Mouse (Mus musculus) limb, embryonic 15.5 days (tissue): ENCODE measurements at regions not wholly inside any gene's neighbourhood (a gene's known extent, or its start where the extent isn't known, plus 50 kb on each side); places are given as distances from the start of the nearest gene placed in this dataset.

Experiments
- ATAC-seq: fragments of 200-750 bp; cut with Nextera tagmentation; 2 replicates; pipeline ENCODE4 v1.8.0; 2017; ENCODE audit warnings: low read depth, moderate TSS enrichment; ENCODE audit not compliant: insufficient number of reproducible peaks, low FRiP score, low TSS enrichment
- H3K27ac ChIP-seq: fragments of 300-500 bp; sonication (generic); 2 replicates; pipeline ENCODE4 v1.5.1; 2015; ENCODE audit warnings: moderate library complexity, mild to moderate bottlenecking, inconsistent platforms
- H3K27me3 ChIP-seq: fragments of 300-500 bp; sonication (generic); 2 replicates; pipeline ENCODE4 v1.6.1; 2015; ENCODE audit warnings: inconsistent platforms
- H3K36me3 ChIP-seq: fragments of 300-500 bp; sonication (generic); 2 replicates; pipeline ENCODE4 v1.6.1; 2015; ENCODE audit warnings: inconsistent platforms
- H3K4me1 ChIP-seq: fragments of 300-500 bp; sonication (generic); 2 replicates; pipeline ENCODE4 v1.6.1; 2015; ENCODE audit warnings: inconsistent platforms
- H3K4me2 ChIP-seq: fragments of 300-500 bp; sonication (generic); 2 replicates; pipeline ENCODE4 v1.6.1; 2015; ENCODE audit warnings: mild to moderate bottlenecking, inconsistent platforms
- H3K4me3 ChIP-seq: fragments of 300-500 bp; sonication (generic); 2 replicates; pipeline ENCODE4 v1.5.1; 2015; ENCODE audit warnings: mild to moderate bottlenecking, inconsistent platforms
- H3K9ac ChIP-seq: fragments of 300-500 bp; sonication (generic); 2 replicates; pipeline ENCODE4 v1.6.1; 2015; ENCODE audit warnings: inconsistent platforms
- H3K9me3 ChIP-seq: fragments of 300-500 bp; sonication (generic); 2 replicates; pipeline ENCODE4 v1.6.1; 2016; ENCODE audit warnings: inconsistent platforms
- WGBS: fragments of 180-500 bp; shearing (Covaris S2); methylation state at CpG from one replicate; pipeline ENCODE4 v1.1.7; 2015; 5-methylcytosine and 5-hydroxymethylcytosine counted together

DNA sequence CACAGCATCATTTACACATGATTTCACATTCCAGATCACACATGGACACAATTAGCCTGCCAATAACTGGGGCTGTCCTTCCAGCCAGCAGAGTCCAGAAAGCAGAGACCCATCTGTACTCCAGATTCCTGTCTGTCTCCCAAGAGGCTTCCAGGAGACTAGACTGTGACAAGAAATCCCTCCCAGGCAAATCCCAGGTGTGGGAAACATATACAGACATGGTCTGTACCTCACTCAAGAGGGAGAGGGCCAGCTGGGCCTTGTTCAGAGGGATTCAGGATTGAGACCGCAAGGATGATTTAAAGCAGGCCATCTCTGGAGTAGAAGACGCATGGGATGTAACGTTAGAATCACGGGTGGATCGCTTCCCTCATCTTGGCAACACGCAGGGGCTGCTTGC is 182.7 kb upstream of the Prr30 start:
- Histone ChIP-seq H3K4me2 (no peak overlapping the region), H3K36me3 (no peaks in the 10 kb centered on the region), H3K4me3 (no peak overlapping the region), H3K27ac (no peak overlapping the region), H3K9ac (no peak overlapping the region), H3K9me3 (no peaks in the 10 kb centered on the region), H3K27me3 (no peaks in the 10 kb centered on the region), H3K4me1 (peaks cover 13% of the 10 kb centered on the region; the same call in 1 of the 2 replicates)
- 47% methylated on average over 6 of the region's 6 CpGs for WGBS
- no peak for ATAC-seq

DNA sequence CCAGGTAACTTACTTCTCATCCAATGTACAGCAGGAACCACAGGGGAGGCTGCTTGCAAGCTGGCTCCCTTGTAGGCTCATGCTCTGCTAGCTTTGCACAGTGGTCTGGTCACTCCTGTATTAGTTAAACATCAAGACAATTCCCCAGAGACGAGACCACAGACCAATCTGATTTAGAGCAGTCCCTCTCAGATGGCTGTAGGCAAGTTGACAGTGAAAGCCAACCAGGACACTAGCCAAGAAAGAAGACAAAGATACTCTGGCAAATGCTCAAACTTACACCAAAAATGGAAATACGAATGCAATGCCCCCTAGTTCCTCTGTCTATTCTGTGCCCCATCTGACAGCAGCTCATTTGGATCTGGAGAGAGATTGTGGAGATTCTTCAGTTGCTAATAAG is 181.8 kb upstream of the Prr30 start:
- Histone ChIP-seq H3K27ac (no peak overlapping the region), H3K27me3 (no peaks in the 10 kb centered on the region), H3K4me3 (no peak overlapping the region), H3K4me2 (no peak overlapping the region), H3K9ac (no peak overlapping the region), H3K36me3 (no peaks in the 10 kb centered on the region), H3K9me3 (no peaks in the 10 kb centered on the region), H3K4me1 (peaks cover 13% of the 10 kb centered on the region; the same call in 1 of the 2 replicates)
- WGBS, result 77% methylated on average over 2 of the region's 2 CpGs
- ATAC-seq, result no peak

DNA sequence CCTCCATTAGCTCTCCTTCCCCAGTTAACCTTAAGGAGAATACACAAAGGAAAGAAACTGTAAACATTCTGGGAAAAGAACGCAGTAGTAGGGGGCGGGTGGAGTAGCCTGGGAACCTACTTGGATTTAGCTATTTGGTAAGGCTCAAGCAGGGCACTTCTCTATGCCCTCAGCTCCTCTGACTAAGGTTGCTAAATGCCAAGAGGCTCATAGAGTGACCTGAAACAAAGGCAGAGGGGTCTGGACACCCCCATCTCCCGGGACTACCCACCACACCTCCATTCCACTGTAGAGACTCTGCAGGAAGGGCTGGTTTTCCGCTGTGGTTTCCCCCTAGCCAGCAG is 179.5 kb upstream of the Prr30 start:
- Histone ChIP-seq H3K27ac (no peak overlapping the region), H3K4me1 (peaks cover 13% of the 10 kb centered on the region; the same call in 1 of the 2 replicates), H3K4me3 (no peak overlapping the region), H3K4me2 (peak overlapping the region; percentile 53; the same call in 1 of the 2 replicates), H3K9ac (no peak overlapping the region), H3K9me3 (no peaks in the 10 kb centered on the region), H3K36me3 (no peaks in the 10 kb centered on the region), H3K27me3 (no peaks in the 10 kb centered on the region)
- 52% methylated on average over 4 of the region's 4 CpGs for WGBS
- ATAC-seq, result no peak

DNA sequence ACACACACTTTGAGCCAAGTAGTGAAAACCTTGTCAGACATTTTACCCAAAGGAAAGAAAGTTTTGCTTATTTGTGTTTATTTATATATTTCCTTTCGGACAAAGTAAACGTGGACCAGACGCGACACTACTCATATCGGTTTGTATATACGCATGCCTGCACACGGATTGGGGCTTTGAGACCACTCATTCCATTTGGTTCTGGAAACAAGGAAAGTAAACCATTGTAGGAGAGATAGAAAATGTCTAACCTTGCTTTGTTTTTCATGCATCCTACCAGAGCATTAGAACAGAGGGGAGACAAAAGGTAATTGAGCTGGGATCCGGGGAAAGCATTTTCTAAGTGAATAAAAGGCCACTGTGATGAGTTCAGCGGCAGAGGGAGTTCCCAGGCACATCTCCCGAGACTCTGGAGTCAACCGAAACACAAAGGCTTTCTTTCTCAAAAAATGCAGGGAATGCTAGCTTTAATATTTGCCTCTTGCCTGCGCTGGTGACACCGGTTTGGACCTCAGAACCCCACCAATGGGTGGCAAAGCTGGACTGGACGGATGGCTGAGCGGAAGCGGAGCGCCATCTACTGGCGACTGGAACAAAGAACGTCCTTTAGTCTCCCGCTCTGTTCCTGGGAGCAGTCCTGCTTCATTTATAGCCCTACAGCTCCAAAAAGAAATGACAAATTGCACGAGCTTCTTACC is 179.0 kb upstream of the Prr30 start:
- Histone ChIP-seq H3K4me1 (peaks cover 13% of the 10 kb centered on the region; the same call in 1 of the 2 replicates), H3K36me3 (no peaks in the 10 kb centered on the region), H3K9me3 (no peaks in the 10 kb centered on the region), H3K27me3 (no peaks in the 10 kb centered on the region), H3K4me3 (peak overlapping the region; percentile 22), H3K4me2 (peak overlapping the region; percentile 53), H3K27ac (no peak overlapping the region), H3K9ac (no peak overlapping the region)
- 28% methylated on average over 21 of the region's 21 CpGs for WGBS
- no peak for ATAC-seq

DNA sequence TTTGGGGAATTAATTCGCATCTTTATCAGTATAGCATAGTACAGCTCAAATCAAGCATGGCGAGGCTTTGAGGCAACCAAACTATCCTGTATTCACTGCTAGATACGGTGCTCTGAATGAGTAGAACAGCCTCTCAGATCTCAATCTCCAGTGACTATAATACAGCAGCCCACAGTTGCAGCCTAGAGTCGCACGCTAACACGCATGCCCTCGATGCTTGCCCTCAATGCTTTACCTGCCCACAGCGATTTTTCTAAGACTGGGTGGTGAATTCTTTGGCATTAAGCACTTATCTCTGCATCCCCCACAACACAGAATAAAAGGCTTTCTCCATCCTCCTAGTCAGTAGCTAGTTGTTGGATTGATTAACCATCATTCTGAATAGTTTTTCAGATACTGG is 178.4 kb upstream of the Prr30 start:
- H3K27me3 ChIP-seq, result no peaks in the 10 kb centered on the region
- H3K4me2 ChIP-seq, result no peak overlapping the region
- H3K4me3 ChIP-seq, result no peak overlapping the region
- H3K9ac ChIP-seq, result no peak overlapping the region
- H3K27ac ChIP-seq, result no peak overlapping the region
- ATAC-seq, result no peak
- peaks cover 13% of the 10 kb centered on the region; the same call in 1 of the 2 replicates for H3K4me1 ChIP-seq
- no peaks in the 10 kb centered on the region for H3K9me3 ChIP-seq
- 87% methylated on average over 8 of the region's 8 CpGs for WGBS
- no peaks in the 10 kb centered on the region for H3K36me3 ChIP-seq

DNA sequence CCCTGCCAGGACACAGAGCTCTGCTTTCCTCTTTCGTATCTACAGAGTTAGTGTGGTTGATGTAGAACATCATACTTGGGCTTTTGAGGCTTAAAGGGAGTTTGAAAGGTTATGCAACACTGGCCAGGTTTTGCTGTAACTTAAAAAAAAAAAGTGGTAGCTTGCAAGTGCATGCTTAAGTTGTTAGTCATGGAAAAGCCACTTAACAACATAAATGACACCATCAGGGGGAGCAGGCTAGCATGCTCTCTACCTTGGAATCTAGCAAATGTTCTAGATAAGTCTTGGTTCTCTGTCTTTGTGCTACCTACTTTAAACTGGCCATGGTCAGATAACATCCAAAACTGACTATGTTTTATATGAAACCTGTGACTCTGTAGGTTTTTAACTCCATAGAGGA is 176.6 kb upstream of the Prr30 start:
- no peak for ATAC-seq
- no peak overlapping the region for H3K27ac ChIP-seq
- 0 out of 2 replicates have a peak, but pooled peaks cover 5% of the 10 kb centered on the region for H3K4me1 ChIP-seq
- no peaks in the 10 kb centered on the region for H3K27me3 ChIP-seq
- no peaks in the 10 kb centered on the region for H3K9me3 ChIP-seq
- H3K4me2 ChIP-seq, result no peak overlapping the region
- no peak overlapping the region for H3K4me3 ChIP-seq
- no peaks in the 10 kb centered on the region for H3K36me3 ChIP-seq
- no peak overlapping the region for H3K9ac ChIP-seq
- 59% methylated on average over 1 of the region's 1 CpGs for WGBS

DNA sequence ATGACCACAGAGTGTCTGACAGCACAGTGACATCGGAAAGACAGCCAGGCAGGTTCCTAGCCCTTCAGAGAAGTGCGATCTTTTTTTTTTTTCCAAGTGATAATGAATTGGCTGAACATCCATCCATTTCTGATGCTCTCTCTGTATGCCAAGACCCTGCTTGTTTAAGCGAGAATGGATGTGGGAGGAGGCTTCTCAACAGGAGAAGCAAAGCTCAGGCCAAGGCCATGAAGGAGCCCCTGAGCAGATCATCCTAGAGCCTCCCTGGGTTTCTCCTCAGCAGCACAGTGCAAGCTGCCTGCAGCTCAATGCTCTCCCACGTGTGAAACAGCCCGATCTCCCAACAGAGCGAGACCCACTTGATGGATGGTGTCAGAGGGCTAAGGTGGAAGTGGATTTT is 175.7 kb upstream of the Prr30 start:
- ATAC-seq, result no peak
- Histone ChIP-seq H3K4me2 (no peak overlapping the region), H3K9ac (no peak overlapping the region), H3K4me3 (no peak overlapping the region), H3K9me3 (no peaks in the 10 kb centered on the region), H3K36me3 (no peaks in the 10 kb centered on the region), H3K27me3 (no peaks in the 10 kb centered on the region), H3K4me1 (0 out of 2 replicates have a peak, but pooled peaks cover 5% of the 10 kb centered on the region), H3K27ac (no peak overlapping the region)
- 65% methylated on average over 6 of the region's 6 CpGs for WGBS

DNA sequence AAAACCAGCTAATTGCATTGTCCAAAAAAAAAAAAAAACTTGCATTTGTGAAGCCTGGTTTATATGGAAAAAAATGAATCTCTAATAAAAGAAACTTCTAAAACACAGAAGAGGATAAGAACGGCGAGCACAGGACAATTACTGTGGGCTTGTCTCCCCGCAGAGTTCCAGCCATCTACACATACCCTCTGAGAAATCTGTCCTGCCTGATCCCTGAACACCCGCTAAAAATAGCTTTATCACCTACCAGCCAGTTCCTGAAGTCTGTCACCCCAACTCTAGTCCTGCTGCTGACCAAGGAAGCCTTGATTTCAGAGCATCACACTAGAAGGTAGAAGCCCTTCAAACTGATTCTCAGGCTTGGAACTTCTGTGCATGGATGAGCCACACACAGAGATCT is 173.7 kb upstream of the Prr30 start:
- 86% methylated on average over 4 of the region's 4 CpGs for WGBS
- H3K4me3 ChIP-seq, result no peak overlapping the region

DNA sequence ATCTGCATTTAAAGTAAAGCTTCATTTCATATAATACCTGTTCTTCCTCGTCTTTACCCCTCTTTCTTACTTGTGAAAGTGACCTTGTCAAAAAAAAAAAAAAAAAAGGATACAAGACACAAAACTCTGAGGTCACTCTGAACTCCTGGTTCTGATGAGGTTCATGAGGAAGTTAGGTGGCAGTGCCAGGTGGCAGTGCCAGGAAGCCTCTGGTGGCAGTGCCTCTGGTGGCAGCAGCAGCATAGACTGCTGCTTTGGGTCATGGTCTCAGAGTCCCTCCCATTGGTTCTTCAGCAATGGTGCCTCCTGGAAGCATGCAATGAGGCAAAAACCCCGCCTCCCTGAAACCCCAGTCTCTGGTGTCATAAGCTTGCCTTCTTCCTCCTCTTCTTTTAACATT is 159.7 kb upstream of the Prr30 start:
- WGBS, result 82% methylated on average over 2 of the region's 2 CpGs
- Histone ChIP-seq H3K4me3 (no peak overlapping the region), H3K9ac (no peak overlapping the region), H3K4me2 (no peak overlapping the region), H3K9me3 (no peaks in the 10 kb centered on the region), H3K27ac (no peak overlapping the region), H3K36me3 (no peaks in the 10 kb centered on the region), H3K4me1 (no peaks in the 10 kb centered on the region), H3K27me3 (no peaks in the 10 kb centered on the region)
- ATAC-seq, result no peak

More for the DNA sequence above, 173.7 kb upstream of the Prr30 start:
- H3K4me1 ChIP-seq, result no peaks in the 10 kb centered on the region
- no peak overlapping the region for H3K27ac ChIP-seq
- H3K9me3 ChIP-seq, result no peaks in the 10 kb centered on the region
- H3K36me3 ChIP-seq, result no peaks in the 10 kb centered on the region
- no peak for ATAC-seq
- no peak overlapping the region for H3K9ac ChIP-seq
- H3K4me2 ChIP-seq, result no peak overlapping the region
- H3K27me3 ChIP-seq, result no peaks in the 10 kb centered on the region

DNA sequence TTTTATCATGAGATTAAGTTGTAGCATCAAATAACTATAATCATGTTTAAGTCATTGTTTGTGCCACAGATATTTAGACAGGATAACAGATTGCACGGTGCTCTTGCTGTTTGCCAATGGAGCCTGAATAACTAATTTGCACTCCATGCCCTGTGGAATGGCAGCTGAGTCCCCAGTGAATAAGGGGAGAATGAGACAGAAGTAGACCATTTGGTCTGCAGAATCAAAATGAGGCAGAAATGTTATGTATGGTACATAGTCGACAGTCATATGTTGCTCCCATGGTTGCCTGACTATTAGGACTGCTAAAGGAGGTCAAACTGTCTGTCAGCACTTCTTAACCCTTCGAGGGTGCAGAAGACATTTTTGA is 152.9 kb upstream of the Prr30 start:
- 73% methylated on average over 3 of the region's 3 CpGs for WGBS
- no peaks in the 10 kb centered on the region for H3K27me3 ChIP-seq
- no peak for ATAC-seq

DNA sequence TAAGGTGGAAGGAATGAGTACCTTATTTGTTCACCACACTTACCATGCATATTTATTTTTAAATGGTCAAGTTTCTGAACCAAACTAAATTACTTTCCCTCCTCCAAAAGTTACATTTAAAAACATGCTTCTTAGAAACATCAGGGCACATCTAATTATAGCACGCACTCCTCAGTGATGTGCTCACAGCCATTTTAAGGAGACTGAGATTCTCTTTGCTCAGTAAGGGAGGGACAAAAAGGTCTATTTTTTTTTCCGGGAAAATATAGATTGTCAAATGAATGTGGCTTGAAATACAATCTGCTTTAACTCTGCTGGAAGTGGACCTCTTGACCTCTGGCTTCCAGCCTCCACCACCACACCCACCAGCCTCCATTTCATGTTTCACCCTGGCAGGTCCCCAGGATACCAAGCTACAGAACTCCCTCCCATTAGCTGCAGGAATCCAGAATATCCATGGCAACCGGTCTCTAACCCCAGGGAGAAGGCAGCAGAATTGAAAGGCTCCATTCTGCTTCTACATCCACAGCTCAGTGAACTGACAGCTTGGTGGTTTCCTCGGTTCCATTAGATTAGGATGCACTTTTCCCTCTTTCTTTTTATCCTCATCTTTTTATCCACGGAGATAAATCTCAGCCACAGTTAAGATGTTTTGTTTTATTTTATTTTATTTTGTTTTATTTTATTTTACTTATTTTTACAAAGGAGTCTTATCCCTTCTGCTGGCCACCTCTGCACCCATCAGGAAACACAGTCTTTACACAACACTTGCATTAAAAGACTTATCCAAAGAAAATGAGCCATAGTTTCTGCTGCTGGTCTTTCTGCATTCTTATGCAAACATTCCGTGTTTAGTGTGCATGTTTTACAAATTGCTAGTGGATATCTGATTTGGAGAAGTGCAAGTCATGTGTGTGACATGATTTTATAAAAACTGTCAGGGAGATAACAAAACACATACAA is 152.2 kb upstream of the Prr30 start:
- Histone ChIP-seq H3K4me3 (no peak overlapping the region), H3K36me3 (no peaks in the 10 kb centered on the region), H3K4me1 (peaks cover 4% of the 10 kb centered on the region), H3K4me2 (no peak overlapping the region), H3K27ac (peak overlapping the region; percentile 55; the same call in 1 of the 2 replicates), H3K9ac (no peak overlapping the region), H3K27me3 (no peaks in the 10 kb centered on the region), H3K9me3 (no peaks in the 10 kb centered on the region)
- 34% methylated on average over 6 of the region's 6 CpGs for WGBS
- ATAC-seq, result peak; percentile 63; the same call in 1 of the 2 replicates

More for the DNA sequence above, 152.9 kb upstream of the Prr30 start:
- no peak overlapping the region for H3K4me2 ChIP-seq
- no peak overlapping the region for H3K27ac ChIP-seq
- H3K9ac ChIP-seq, result no peak overlapping the region
- no peaks in the 10 kb centered on the region for H3K9me3 ChIP-seq
- no peak overlapping the region for H3K4me3 ChIP-seq
- H3K36me3 ChIP-seq, result no peaks in the 10 kb centered on the region
- peaks cover 4% of the 10 kb centered on the region for H3K4me1 ChIP-seq

DNA sequence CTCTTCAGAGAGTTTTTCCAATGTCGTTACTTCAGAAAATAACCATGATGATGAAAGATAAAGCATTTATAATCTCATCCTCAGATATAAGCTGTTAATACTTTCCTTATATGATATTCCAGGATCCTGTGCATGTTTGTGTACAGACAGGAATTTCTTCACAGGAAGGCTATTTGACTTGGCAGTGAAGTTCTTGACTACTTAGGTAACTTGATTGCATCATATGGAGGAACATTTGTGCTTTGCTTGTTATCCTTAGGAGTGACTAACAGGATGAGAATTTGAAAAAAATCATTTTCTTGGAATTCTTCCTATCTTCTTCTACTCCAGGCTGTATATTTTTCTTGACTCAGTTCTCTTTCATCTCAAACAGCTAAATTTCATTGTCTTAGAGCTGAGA is 140.2 kb upstream of the Prr30 start:
- H3K27me3 ChIP-seq, result no peaks in the 10 kb centered on the region
- no peak overlapping the region for H3K4me2 ChIP-seq
- no peak overlapping the region for H3K27ac ChIP-seq
- WGBS, result 88% methylated on average over 1 of the region's 1 CpGs
- H3K9me3 ChIP-seq, result no peaks in the 10 kb centered on the region
- no peaks in the 10 kb centered on the region for H3K36me3 ChIP-seq
- H3K4me1 ChIP-seq, result no peaks in the 10 kb centered on the region
- H3K9ac ChIP-seq, result no peak overlapping the region
- no peak overlapping the region for H3K4me3 ChIP-seq
- no peak for ATAC-seq
